Mouse (Mus musculus): ENCODE data around the gene Mcm8.

The Mcm8 gene

GRCm38 (mm10) chr2:132871663-132872062 lies 55.7 kb downstream of the Mcm8 start:
- in situ Hi-C loops (cut with MboI, MseI): no loop called here

- in situ Hi-C loops (cut with MboI, MseI): no loop called here
These were observed 57.9 kb downstream of the Mcm8 start for GRCm38 (mm10) chr2:132873657-132874326.

GRCm38 (mm10) chr2:132876991-132877390 lies 61.0 kb downstream of the Mcm8 start:
- in situ Hi-C loops (cut with MboI, MseI): no loop called here

- in situ Hi-C loops (cut with MboI, MseI): no loop called here
These were observed 63.5 kb downstream of the Mcm8 start for GRCm38 (mm10) chr2:132879261-132880044.

GRCm38 (mm10) chr2:132880844-132881645 lies 65.1 kb downstream of the Mcm8 start, which contains the start of gene Lrrn4:
TSS of gene Lrrn4 (minus strand) at chr2:132880891.
- in situ Hi-C loops (cut with MboI, MseI): no loop called here

GRCm38 (mm10) chr2:132884303-132884967 lies 68.5 kb downstream of the Mcm8 start:
- in situ Hi-C loops (cut with MboI, MseI): no loop called here

GRCm38 (mm10) chr2:132885312-132885711 lies 69.4 kb downstream of the Mcm8 start:
- in situ Hi-C loops (cut with MboI, MseI): no loop called here

Data from T-helper 17 cell (primary cell).